Mouse (Mus musculus) heart, embryonic 11.5 days (tissue): ENCODE measurements around the gene Megf8. TPM values are rescaled to one million over a fixed set of nuclear protein-coding genes. Genes with fewer than 3 reads are reported as not detected.
"Not testable (repeated sequence)": the region's sequence is repeated elsewhere in the genome, so short reads cannot be mapped to it uniquely, and the experiment has no call there.

ENCODE experiments used
- ATAC-seq: fragments of 200-750 bp; cut with Nextera tagmentation; replicated peaks from 2 replicates; pipeline ENCODE4 v1.8.0; 2017; ENCODE audit warnings: moderate library complexity; ENCODE audit not compliant: insufficient number of reproducible peaks, low FRiP score, low TSS enrichment
- H3K27ac ChIP-seq: fragments of 300-500 bp; sonication (generic); 2 replicates; pipeline ENCODE4 v1.5.1; 2014; ENCODE audit warnings: mild to moderate bottlenecking, low read depth, low read length
- H3K27me3 ChIP-seq: fragments of 300-500 bp; sonication (generic); 2 replicates; pipeline ENCODE4 v1.6.1; 2014; ENCODE audit warnings: mild to moderate bottlenecking, low read length, mixed read lengths; ENCODE audit not compliant: control insufficient read depth, insufficient read depth
- H3K36me3 ChIP-seq: fragments of 300-500 bp; sonication (generic); 2 replicates; pipeline ENCODE4 v1.6.1; 2014; ENCODE audit warnings: mild to moderate bottlenecking, low read length, moderate library complexity, mixed read lengths; ENCODE audit not compliant: control insufficient read depth, insufficient read depth
- H3K4me1 ChIP-seq: fragments of 300-500 bp; sonication (generic); 2 replicates; pipeline ENCODE4 v1.6.1; 2014; ENCODE audit warnings: low read length; ENCODE audit not compliant: control insufficient read depth, insufficient read depth
- H3K4me2 ChIP-seq: fragments of 300-500 bp; sonication (generic); 2 replicates; pipeline ENCODE4 v1.6.1; 2014; ENCODE audit warnings: mild to moderate bottlenecking, moderate library complexity
- H3K4me3 ChIP-seq: fragments of 300-500 bp; sonication (generic); 2 replicates; pipeline ENCODE4 v1.5.1; 2014; ENCODE audit warnings: low read depth, low read length
- H3K9ac ChIP-seq: fragments of 300-500 bp; sonication (generic); 2 replicates; pipeline ENCODE4 v1.6.1; 2014; ENCODE audit warnings: mild to moderate bottlenecking, low read depth, low read length, moderate library complexity
- H3K9me3 ChIP-seq: fragments of 300-500 bp; sonication (generic); replicated peaks from 2 replicates; pipeline ENCODE4 v1.6.1; 2016; ENCODE audit warnings: low read length; ENCODE audit not compliant: control insufficient read depth
- WGBS: fragments of 180-500 bp; shearing (Covaris S2); extraction: QIAGEN DNeasy Blood & Tissue Kit; methylation state at CpG from one replicate; pipeline ENCODE4 v1.1.7; 2014; ENCODE audit not compliant: insufficient replicate concordance; 5-methylcytosine and 5-hydroxymethylcytosine counted together
- polyA plus RNA-seq: library from polyadenylated mRNA; unstranded; fragments of >200 nt; fragmentation: Nextera tagmentation; extraction: Ambion mirVana; gene quantifications from 2 replicates; pipeline ENCODE4 v1.2.1, GENCODE M21; 2014

Gene Megf8
- polyA plus RNA-seq, 1 experiment from 2014 or later, result 6.2 TPM

DNA sequence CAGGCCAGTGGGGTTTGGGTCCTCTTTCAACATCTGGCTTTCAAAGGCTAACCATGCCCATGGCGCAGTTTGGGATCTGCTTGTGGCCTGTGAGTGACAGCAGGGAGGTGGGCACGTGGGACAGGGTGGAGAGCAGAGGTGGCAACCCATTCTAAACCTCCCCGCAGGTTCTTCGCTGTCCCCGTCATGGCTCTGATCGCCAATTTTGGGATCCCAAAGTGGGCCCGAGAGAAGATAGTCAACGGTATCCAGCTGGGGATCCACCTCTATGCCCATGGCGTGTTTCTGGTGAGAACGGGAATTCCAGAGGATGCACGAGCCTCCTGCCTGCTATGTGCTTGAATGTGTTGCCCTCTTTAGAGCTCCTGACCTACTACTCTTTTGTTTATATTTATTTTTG, 5.8 kb upstream of the Megf8 start:
- no peak for ATAC-seq
- 71% methylated on average over 11 of the region's 11 CpGs for WGBS
- Histone ChIP-seq H3K27ac (no peak overlapping the region), H3K4me2 (no peak overlapping the region), H3K4me1 (peaks cover 15% of the 10 kb centered on the region), H3K27me3 (peaks cover 84% of the 10 kb centered on the region), H3K9me3 (no peaks in the 10 kb centered on the region), H3K9ac (no peak overlapping the region), H3K36me3 (no peaks in the 10 kb centered on the region), H3K4me3 (no peak overlapping the region)

DNA sequence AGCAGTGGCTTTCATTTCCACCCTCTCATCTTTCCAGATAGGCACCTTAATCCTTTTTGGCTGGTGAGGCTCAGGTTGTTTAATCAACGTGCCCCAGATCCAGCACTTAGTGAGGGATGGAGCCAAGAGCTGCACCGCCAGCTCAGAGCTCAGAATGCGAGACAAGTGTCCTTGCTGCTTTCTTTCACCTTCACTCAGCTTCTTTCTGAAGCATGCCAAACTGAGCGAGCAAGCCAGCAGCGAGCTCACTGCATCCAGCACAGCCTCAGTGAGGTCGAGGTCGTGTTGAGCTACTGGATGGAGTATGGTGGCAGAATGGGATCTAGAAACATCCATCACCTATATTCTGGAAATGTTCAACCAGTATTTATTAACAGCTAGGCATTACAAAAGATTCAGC, 3.6 kb upstream of the Megf8 start:
- no peaks in the 10 kb centered on the region for H3K9me3 ChIP-seq
- no peak overlapping the region for H3K4me2 ChIP-seq
- H3K4me1 ChIP-seq, result peaks cover 21% of the 10 kb centered on the region
- no peak overlapping the region for H3K27ac ChIP-seq
- no peak overlapping the region for H3K9ac ChIP-seq
- peaks cover 67% of the 10 kb centered on the region for H3K27me3 ChIP-seq
- no peak for ATAC-seq
- H3K4me3 ChIP-seq, result no peak overlapping the region
- 19% methylated on average over 7 of the region's 7 CpGs for WGBS
- no peaks in the 10 kb centered on the region for H3K36me3 ChIP-seq

DNA sequence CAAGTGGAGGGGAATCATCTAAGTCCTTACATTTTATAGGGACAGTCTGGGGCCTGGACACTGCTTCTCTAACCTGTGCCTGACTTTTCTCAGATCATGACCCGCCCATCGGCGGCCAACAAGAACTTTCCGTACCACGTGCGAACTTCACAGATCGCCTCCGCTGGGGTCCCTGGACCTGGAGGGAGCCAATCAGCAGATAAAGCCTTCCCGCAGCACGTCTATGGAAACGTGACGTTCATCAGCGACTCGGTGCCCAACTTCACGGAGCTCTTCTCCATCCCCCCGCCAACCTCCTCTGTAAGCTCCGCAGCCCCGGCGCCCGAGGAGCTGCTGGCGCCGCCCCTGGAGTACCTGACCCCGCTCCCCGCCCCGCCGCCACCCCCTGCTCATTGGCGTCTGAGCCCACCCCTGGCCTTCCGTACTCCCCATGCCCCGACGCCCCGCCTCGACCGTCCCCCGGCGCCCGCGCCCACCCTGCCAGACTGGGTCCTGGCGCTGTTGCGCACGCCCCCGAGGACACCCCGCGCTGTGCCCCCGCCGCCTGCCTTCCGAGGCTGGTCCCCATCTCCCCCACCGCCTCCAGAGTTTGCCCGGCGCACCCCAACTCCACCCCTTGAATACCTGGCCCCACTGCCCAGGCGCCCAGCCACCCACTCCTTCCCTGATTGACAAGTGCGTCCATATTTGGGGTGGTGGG, 2.2 kb upstream of the Megf8 start:
- H3K4me2 ChIP-seq, result peak overlapping the region; percentile 82
- peak overlapping the region; percentile 39; the same call in 1 of the 2 replicates for H3K9ac ChIP-seq
- no peaks in the 10 kb centered on the region for H3K36me3 ChIP-seq
- H3K27ac ChIP-seq, result no peak overlapping the region
- WGBS, result under 1% methylated on average over 51 of the region's 51 CpGs
- peaks cover 53% of the 10 kb centered on the region for H3K27me3 ChIP-seq
- peaks cover 21% of the 10 kb centered on the region for H3K4me1 ChIP-seq
- no peaks in the 10 kb centered on the region for H3K9me3 ChIP-seq
- peak overlapping the region; percentile 48 for H3K4me3 ChIP-seq
- no peak for ATAC-seq

DNA sequence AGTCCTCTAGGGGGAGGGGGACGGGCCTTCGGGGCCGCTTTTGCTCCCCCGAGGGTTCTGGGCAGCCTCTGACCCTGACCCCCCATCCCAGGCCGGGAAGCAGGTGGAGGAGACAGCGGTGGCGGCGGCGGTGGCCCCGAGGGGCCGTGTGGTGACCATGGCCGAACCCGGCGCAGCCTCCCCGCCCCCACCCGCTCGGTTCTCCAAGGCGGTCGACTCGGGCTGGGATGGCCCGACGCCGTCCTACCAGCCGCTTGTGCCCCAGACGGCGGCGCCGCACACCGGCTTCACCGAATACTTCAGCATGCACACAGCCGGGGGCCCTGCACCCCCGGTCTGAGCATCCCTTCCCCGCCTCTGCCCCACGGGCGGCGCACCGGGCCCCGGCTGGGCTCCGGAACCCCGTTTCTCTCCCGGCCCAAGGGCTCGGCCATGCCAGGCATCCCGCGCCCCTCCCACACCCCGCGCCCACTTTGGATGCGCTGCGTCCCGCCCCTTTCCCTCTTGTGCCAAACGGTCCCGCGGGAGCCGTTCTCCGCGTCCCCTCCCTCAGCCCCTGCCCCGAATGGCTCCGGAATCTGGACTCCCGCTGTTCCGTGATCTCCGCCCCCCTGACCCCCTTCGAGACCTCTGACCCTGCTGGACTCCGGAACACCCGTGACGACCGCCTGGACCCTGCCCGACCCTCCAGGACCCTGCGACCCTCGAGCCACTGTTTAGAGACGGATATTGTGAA, 1.5 kb upstream of the Megf8 start:
- H3K4me2 ChIP-seq, result peak overlapping the region; percentile 82
- ATAC-seq, result no peak
- H3K9me3 ChIP-seq, result no peaks in the 10 kb centered on the region
- peaks cover 52% of the 10 kb centered on the region for H3K27me3 ChIP-seq
- peak overlapping the region; percentile 39; the same call in 1 of the 2 replicates for H3K9ac ChIP-seq
- peaks cover 21% of the 10 kb centered on the region for H3K4me1 ChIP-seq
- H3K4me3 ChIP-seq, result peak overlapping the region; percentile 48
- under 1% methylated on average over 60 of the region's 69 CpGs for WGBS
- no peaks in the 10 kb centered on the region for H3K36me3 ChIP-seq
- H3K27ac ChIP-seq, result no peak overlapping the region

DNA sequence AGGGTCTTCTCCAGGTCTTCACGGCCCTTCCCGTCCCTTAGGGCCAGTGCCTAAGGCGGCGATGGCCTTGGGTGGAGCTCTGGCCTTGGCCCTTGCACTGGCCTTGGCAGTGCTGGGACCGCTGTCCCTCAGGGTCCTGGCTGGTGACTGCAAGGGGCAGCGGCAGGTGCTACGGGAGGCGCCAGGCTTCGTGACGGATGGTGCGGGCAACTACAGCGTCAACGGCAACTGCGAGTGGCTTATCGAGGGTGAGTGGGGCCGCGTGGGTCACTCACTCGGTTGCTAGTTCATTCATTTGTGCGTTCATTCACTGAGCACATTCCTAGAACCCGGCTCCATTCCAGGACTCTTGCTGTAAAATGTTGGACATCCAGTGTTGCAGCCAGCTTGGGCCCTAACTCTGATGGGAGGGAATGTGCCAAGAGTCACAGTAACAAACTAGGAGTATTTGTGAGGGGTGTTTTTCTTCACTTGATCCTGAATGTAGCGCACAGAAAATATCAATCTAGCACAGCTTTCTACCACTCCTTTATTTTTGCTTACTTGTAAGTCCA, 559 bp downstream of the Megf8 start:
- no peaks in the 10 kb centered on the region for H3K9me3 ChIP-seq

DNA sequence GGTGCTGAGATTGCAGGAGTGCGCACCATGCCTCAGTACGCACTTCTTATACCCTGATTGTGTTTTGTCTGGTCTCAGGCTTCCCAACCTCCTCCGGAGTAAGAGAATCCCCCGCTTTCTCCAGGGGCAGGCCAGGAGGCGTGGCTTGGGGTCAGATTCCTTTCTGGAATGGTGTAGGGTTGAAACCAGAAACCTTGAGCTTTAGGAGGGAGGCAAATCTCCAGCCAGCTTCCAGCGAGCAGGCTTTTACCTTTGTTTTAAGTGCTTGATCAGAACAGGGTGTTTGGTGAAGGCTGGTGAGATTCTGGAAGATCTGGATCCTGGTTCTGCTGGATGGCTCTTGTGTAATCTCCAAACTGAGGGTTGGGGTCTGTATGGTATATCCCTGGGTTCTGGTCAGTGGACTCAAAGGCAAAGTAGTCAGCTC, 5.1 kb downstream of the Megf8 start:
- no peaks in the 10 kb centered on the region for H3K9me3 ChIP-seq
- peak overlapping the region; percentile 56 for H3K4me2 ChIP-seq
- no peaks in the 10 kb centered on the region for H3K27me3 ChIP-seq
- peak overlapping the region; percentile 10; the same call in 1 of the 2 replicates for H3K4me3 ChIP-seq
- no peaks in the 10 kb centered on the region for H3K36me3 ChIP-seq
- 7% methylated on average over 6 of the region's 6 CpGs for WGBS
- peak overlapping the region; percentile 70 for H3K27ac ChIP-seq
- H3K4me1 ChIP-seq, result peaks cover 17% of the 10 kb centered on the region
- ATAC-seq, result peak; percentile 58; the same call in 1 of the 2 replicates
- H3K9ac ChIP-seq, result peak overlapping the region; percentile 43; the same call in 1 of the 2 replicates

More for the DNA sequence above, 559 bp downstream of the Megf8 start:
- 0 out of 2 replicates have a peak, but pooled peaks have one; percentile 0 for ATAC-seq
- peaks cover 36% of the 10 kb centered on the region for H3K27me3 ChIP-seq
- H3K27ac ChIP-seq, result peak overlapping the region; percentile 51
- peak overlapping the region; percentile 62 for H3K4me3 ChIP-seq
- peaks cover 32% of the 10 kb centered on the region for H3K4me1 ChIP-seq
- WGBS, result 13% methylated on average over 21 of the region's 21 CpGs
- H3K36me3 ChIP-seq, result no peaks in the 10 kb centered on the region
- H3K9ac ChIP-seq, result peak overlapping the region; percentile 73
- peak overlapping the region; percentile 93 for H3K4me2 ChIP-seq

DNA sequence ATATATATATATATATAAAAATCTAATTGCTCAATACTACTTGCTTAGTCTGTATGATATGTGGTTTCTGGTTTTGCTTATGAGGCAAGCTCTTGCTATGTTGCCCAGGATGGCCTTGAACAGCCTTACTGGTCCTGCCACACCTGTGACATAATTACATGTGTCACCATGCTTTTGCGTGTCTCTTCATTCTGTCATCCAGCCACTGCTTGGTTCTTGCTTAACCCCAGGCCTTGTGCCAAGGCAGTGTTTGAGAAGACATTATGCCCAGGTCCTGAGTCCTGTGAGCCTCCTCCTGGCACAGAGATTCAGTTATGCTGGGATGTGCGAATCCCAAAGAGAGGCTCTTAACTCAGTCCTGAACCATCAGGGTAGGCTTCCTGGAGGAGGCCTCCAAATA, 6.3 kb downstream of the Megf8 start:
- no peaks in the 10 kb centered on the region for H3K36me3 ChIP-seq
- no peak overlapping the region for H3K4me3 ChIP-seq
- H3K27me3 ChIP-seq, result no peaks in the 10 kb centered on the region
- H3K4me2 ChIP-seq, result no peak overlapping the region
- 90% methylated on average over 2 of the region's 2 CpGs for WGBS
- ATAC-seq, result no peak
- no peak overlapping the region for H3K9ac ChIP-seq
- no peaks in the 10 kb centered on the region for H3K9me3 ChIP-seq
- no peak overlapping the region for H3K27ac ChIP-seq
- H3K4me1 ChIP-seq, result peaks cover 10% of the 10 kb centered on the region

DNA sequence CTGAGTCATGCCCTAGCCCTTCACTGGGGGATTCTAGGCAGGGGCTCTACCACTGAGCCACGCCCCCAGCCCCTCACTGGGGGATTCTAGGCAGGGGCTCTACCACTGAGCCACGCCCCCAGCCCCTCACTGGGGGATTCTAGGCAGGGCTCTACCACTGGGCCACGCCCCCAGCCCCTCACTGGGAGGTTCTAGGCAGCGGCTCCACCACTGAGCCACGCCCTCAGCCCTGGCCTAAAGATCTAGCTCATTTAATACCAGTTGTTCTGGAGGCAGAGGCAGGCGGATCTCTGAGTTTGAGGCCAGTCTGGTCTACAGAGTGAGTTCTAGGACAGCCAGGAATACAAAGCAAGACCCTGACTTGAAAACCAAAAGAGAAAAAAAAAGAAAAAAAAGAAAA, 8.5 kb downstream of the Megf8 start:
- not testable (repeated sequence) for H3K9me3 ChIP-seq, ATAC-seq, H3K27me3 ChIP-seq, H3K9ac ChIP-seq, H3K36me3 ChIP-seq, H3K27ac ChIP-seq, H3K4me3 ChIP-seq, H3K4me2 ChIP-seq
- 83% methylated on average over 5 of the region's 6 CpGs for WGBS
- H3K4me1 ChIP-seq, result peaks cover 10% of the 10 kb centered on the region
